Mouse (Mus musculus) Patski (cell line): ENCODE data around the gene Aasdhppt. TPM values are rescaled to one million over a fixed set of nuclear protein-coding genes. Genes with fewer than 3 reads are reported as not detected.

Experiments
- ATAC-seq: fragments of 100-300 bp; one replicate; pipeline ENCODE4 v1.8.0; 2021
- CTCF ChIA-PET: fragments of 350-600 bp; sonication (Branson Sonifier 250); formaldehyde crosslinking; loops from one replicate; lab custom pipeline; 2022; ENCODE audit warnings: inconsistent platforms; lab: Charles Lee
- POLR2A ChIA-PET: fragments of 350-600 bp; sonication (Branson Sonifier 250); formaldehyde crosslinking; loops from one replicate; lab custom pipeline; 2022; ENCODE audit warnings: antibody characterized with exemption, inconsistent platforms; lab: Charles Lee
- DNase-seq: peaks from one replicate; pipeline ENCODE4 v3.0.0-alpha.2; 2011; ENCODE audit warnings: low read depth, low spot score
- H3K27me3 ChIP-seq: fragments of 371-371 bp; one replicate; pipeline ENCODE4 v1.5.1; 2021
- CTCF ChIP-seq: fragments of 100-300 bp; IDR thresholded peaks from one replicate; pipeline ENCODE4 v1.5.1; 2021
- in situ Hi-C: fragments of 300-500 bp; cut with MboI; formaldehyde crosslinking; loops from 3 replicates; pipeline ENCODE4 v1.11.1; 2018; ENCODE audit warnings: low pct_unique_long_range_greater_than_20kb, mixed read lengths
- polyA plus RNA-seq: library from polyadenylated mRNA; unstranded; gene quantifications from one replicate; pipeline ENCODE4 v1.2.3, GENCODE M21; 2021

The Aasdhppt gene
- polyA plus RNA-seq, 1 experiment from 2014 or later = 20.0 TPM

DNA sequence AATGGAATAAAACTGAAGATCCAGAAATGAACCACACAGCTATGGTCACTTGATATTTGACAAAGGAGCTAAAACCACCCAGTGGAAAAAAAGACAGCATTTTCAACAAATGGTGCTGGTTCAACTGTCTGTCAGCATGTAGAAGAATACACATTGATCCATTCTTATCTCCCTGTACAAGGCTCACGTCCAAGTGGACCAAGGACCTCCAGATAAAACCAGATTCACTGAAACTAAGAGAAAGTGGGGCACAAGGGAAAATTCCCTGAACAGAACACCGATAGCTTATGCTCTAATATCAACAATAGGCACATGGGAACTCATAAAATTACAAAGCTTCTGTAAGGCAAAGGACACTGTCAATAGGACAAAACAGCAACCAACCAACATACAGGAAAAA lies 8.8 kb downstream of the Aasdhppt start:
- DNase-seq (no peak), ATAC-seq (no peak)
- ChIA-PET POLR2A (interaction anchor here (0.8 kb wide), 1 partner anchor 824 kb away, joined by 7 read pairs; no protein-coding TSS in a partner anchor), CTCF (interaction anchor here (1.3 to 1.4 kb wide), 2 partner anchors 8 to 10 kb away, joined by 5 read pairs; partner anchors contain the start of gene Kbtbd3)
- H3K27me3 ChIP-seq = no peaks in the 10 kb centered on the region
- TF ChIP-seq CTCF = no peak
- in situ Hi-C loops = loop anchor here (10.0 to 25.0 kb wide), 2 partner anchors 74 to 888 kb away; partner anchors contain the start of genes Cwf19l2 and Msantd4

DNA sequence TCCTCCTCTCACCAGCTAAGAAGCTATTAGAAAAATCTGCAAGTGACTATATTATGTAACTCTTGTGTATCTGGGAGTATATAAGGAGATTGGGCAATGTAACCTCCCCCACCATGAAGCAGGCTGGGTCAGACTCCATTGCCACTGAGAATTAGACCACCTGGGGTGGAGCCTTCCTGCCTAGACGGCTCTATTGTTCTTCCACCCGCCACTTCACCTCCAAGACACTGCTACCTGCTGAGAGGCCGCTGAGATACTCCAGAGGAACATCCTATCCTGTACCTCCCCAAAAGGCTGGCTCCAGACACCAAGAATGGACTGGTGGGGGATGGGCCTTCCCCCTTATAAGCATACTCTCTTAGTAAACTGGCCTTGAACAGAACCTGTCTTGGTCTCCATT lies 25.4 kb downstream of the Aasdhppt start:
- ATAC-seq (no peak), DNase-seq (no peak)
- no peak for TF ChIP-seq CTCF
- ChIA-PET POLR2A (no interaction called here), CTCF (no interaction called here)
- no peaks in the 10 kb centered on the region for H3K27me3 ChIP-seq
- in situ Hi-C loops = no loop called here

DNA sequence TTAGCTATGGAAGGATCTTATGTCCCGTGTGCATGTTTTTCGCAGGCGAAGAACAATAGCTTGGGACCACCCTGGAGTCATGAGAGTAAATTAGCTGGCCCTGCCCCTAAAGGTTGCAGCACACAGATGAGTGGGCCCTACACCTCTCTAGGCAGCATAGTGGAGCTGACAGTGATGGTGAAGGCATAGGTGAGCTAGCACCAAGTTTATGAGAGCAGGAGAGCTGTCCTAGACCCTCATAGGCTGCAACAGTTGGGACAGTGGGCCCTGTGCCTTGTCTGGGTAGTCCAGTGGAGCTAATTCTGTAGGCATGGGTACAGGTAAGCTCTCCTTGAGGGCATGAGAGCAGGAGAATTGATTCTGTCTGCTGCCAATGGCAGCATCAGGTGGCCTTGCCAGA lies 42.4 kb downstream of the Aasdhppt start:
- in situ Hi-C loops = no loop called here
- ATAC-seq = no peak

DNA sequence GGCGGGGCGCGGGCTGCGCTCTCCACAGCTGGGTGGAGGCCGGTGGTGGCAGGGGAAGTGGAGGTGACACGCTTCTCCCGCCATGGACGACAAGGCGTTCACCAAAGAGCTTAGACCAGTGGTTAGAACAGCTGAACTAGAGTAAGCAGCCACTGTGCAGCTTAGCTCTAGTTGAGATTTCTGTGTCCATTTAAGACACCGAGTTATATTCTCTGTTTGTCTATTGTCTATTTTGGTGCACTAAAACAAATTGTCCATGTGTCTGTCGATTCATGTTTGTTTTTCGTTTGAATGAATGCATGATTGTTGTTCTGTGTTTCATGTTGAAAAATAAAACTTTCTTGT lies 48.6 kb downstream of the Aasdhppt start:
- ChIA-PET CTCF (no interaction called here), POLR2A (no interaction called here)
- ATAC-seq = peak; percentile 44
- in situ Hi-C loops = no loop called here
- no peak for TF ChIP-seq CTCF
- DNase-seq = no peak
- no peaks in the 10 kb centered on the region for H3K27me3 ChIP-seq

More for the DNA sequence above, 42.4 kb downstream of the Aasdhppt start:
- POLR2A ChIA-PET = no interaction called here
- TF ChIP-seq CTCF = no peak
- CTCF ChIA-PET = no interaction called here
- DNase-seq = no peak
- no peaks in the 10 kb centered on the region for H3K27me3 ChIP-seq

DNA sequence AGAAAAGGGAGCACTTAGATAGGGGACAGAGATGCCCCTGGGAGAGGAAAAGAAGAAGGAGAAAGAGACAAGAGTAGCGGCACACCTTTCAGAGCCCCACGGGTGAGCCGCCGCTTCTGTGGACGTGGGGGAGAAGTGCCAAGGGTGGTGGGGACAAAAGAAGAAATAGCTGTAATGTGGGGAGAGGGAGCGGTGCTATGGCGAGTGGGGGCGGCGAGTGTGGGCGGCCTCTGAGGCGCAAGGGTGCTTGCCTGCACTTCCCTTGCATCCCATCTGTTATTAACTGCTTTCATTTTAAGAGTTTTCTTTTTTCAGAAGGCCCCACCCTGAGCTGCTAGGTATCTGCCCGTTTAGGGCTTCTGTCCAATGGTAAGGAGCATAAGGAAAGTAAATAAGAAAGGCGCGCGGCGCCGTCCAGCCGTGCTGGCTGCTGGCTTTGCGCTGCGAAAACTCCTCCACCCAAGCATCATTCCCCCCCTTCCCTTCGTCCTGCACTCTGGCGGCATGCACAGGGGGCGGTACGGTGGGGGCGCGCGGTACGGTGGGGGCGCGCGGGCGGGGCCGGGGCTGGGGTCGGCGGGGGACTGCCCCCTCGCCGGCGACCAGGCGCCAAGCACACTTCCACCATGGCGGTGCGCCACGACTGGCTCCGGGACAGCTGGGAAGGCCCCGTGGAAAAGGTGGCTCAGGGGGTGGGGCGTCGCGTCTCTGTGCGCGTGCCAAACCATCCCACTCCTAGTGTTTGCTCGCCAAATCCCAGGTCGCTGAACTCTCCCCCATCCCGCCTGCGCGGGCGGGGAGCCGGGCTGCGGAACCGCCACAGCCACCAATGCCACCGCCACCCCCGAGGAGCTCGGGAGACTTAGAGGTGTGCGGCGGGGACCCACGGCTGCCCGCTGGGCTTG lies 49.2 kb downstream of the Aasdhppt start:
- CTCF ChIA-PET = interaction anchor here (0.6 to 1.3 kb wide), 2 partner anchors 8 to 82 kb away, joined by 3 read pairs; no protein-coding TSS in a partner anchor
- no peaks in the 10 kb centered on the region for H3K27me3 ChIP-seq
- no peak for TF ChIP-seq CTCF
- ATAC-seq = peak; percentile 58
- DNase-seq = no peak
- POLR2A ChIA-PET = no interaction called here
- in situ Hi-C loops = no loop called here

DNA sequence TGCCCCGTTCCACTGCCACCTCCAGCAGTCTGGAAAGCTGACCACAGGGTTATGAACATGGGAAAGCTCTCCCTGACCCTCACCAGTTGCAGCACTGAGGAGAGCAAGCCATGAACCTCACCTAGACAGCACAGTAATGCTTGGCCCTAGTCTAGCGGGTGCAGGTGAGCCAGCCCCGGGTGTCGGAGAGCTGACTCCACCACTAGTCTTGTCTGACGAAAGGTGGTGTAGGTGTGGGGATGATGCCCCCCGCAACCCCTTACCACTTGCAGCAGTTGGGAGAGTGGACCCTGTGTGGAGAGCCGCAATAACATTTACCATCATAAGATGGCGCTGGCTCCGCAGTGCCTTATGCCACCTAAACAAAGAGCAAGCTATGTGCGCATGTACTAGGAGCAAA lies 50.2 kb downstream of the Aasdhppt start:
- POLR2A ChIA-PET = interaction anchor here (0.6 kb wide), 1 partner anchor 64 kb away, joined by 5 read pairs; no protein-coding TSS in a partner anchor
- ATAC-seq (no peak), DNase-seq (no peak)
- H3K27me3 ChIP-seq = no peaks in the 10 kb centered on the region
- CTCF ChIA-PET = interaction anchor here (1.3 kb wide), 1 partner anchor 9 kb away, joined by 3 read pairs; no protein-coding TSS in a partner anchor
- no peak for TF ChIP-seq CTCF
- in situ Hi-C loops = no loop called here

Other genes starting within 250 kb of the Aasdhppt start
- 4.5 TPM for gene Kbtbd3, start 362 bp upstream of the Aasdhppt start, polyA plus RNA-seq
- 73.1 TPM for gene Msantd4, start 67.1 kb upstream of the Aasdhppt start, polyA plus RNA-seq